Mouse (Mus musculus) heart, adult 2 months (tissue): Measurements from ENCODE around the gene Ap1b1. TPM values are rescaled to one million over a fixed set of nuclear protein-coding genes. Genes with fewer than 3 reads are reported as not detected.

ENCODE experiments used
- DNase-seq, 2 experiments: peaks; one replicate each; pipeline ENCODE4 v3.0.0; 2021
- H3K27ac ChIP-seq: fragments of 200-600 bp; 2 replicates; pipeline ENCODE4 v1.8.1; 2022
- H3K27me3 ChIP-seq: fragments of 200-500 bp; 2 replicates; pipeline ENCODE4 v1.6.1; 2012; ENCODE audit warnings: mild to moderate bottlenecking, low read length, inconsistent platforms, mixed read lengths; ENCODE audit not compliant: control insufficient read depth, insufficient read depth
- H3K36me3 ChIP-seq: fragments of 200-500 bp; 2 replicates; pipeline ENCODE4 v1.6.1; 2012; ENCODE audit warnings: low read length, inconsistent platforms; ENCODE audit not compliant: control insufficient read depth, insufficient read depth
- H3K4me1 ChIP-seq: fragments of 200-500 bp; 2 replicates; pipeline ENCODE4 v1.6.1; 2011; ENCODE audit warnings: low read length; ENCODE audit not compliant: control insufficient read depth, insufficient read depth
- H3K4me3 ChIP-seq: fragments of 200-600 bp; 2 replicates; pipeline ENCODE4 v1.8.1; 2022
- H3K79me2 ChIP-seq: fragments of 200-500 bp; replicated peaks from 2 replicates; pipeline ENCODE4 v1.6.1; 2012; ENCODE audit warnings: mild to moderate bottlenecking, inconsistent platforms, low read length, moderate library complexity, mixed read lengths; ENCODE audit not compliant: control insufficient read depth, insufficient read depth
- H3K9ac ChIP-seq: fragments of 200-500 bp; 2 replicates; pipeline ENCODE4 v1.6.1; 2012; ENCODE audit warnings: low read depth, mild to moderate bottlenecking, control low read depth, inconsistent platforms, low read length, mixed read lengths
- CTCF ChIP-seq: fragments of 200-600 bp; IDR thresholded peaks from 2 replicates; pipeline ENCODE4 v1.8.1; 2022; ENCODE audit warnings: antibody characterized with exemption, mild to moderate bottlenecking, moderate library complexity
- EP300 ChIP-seq: fragments of 200-500 bp; IDR thresholded peaks from 2 replicates; pipeline ENCODE4 v1.6.1; 2011; ENCODE audit warnings: low read depth, low read length, control low read depth; ENCODE audit not compliant: insufficient read depth
- POLR2A ChIP-seq: fragments of 200-500 bp; IDR thresholded peaks from 2 replicates; pipeline ENCODE4 v1.6.1; 2011; ENCODE audit warnings: mild to moderate bottlenecking, low read depth, low read length, control low read depth; ENCODE audit not compliant: insufficient read depth
- WGBS: fragments of 180-500 bp; shearing (Covaris S2); methylation state at CpG from one replicate; pipeline ENCODE4 v1.1.7; 2018; 5-methylcytosine and 5-hydroxymethylcytosine counted together
- intact Hi-C: fragments of 180-260 bp; cut with DNase I; formaldehyde crosslinking; loops from one replicate; pipeline ENCODE4 v1.15.1; 2025
- polyA plus RNA-seq: library from polyadenylated mRNA; depleted of rRNA; stranded (reverse); fragments of >200 nt; gene quantifications from 2 replicates; pipeline ENCODE4 v1.2.3, GENCODE M21; 2012
- total RNA-seq, 2 experiments: library from RNA; stranded (reverse); gene quantifications; 2 replicates each; pipeline ENCODE4 v1.2.3; 2021

Ap1b1 gene
- total and polyA plus RNA-seq, 3 experiments: 48.1 to 64.2 (median 48.6) TPM

DNA sequence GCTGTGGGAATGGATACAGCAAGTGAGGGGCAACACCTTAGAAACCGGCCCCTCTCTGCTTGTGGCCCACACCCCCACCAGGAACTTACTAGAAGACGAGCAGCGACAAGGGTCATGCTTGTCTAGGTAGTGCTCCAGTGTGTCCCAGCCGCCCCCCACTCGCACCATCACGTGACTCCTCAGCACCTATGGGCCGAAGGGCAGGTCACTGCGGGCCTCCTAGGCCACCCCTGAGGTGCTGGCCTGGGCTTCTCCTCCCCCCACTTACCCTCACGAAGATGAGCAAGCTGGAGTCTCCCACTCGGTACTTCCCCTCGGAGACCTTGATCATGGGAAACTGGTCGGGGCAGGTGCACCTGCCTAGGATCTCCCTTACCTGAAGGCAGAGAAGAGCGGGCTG, 75.7 kb downstream of the Ap1b1 start:
- H3K27me3 ChIP-seq: no peaks in the 10 kb centered on the region
- H3K36me3 ChIP-seq: no peaks in the 10 kb centered on the region
- intact Hi-C loops: no loop called here
- TF ChIP-seq POLR2A (no peak), EP300 (no peak)
- peaks cover 17% of the 10 kb centered on the region for H3K4me1 ChIP-seq
- H3K4me3 ChIP-seq: peak overlapping the region; percentile 33
- peak overlapping the region; percentile 62 for H3K27ac ChIP-seq
- no peaks in the 10 kb centered on the region for H3K79me2 ChIP-seq
- H3K9ac ChIP-seq: peak overlapping the region; percentile 42
- WGBS: 61% methylated on average over 13 of the region's 13 CpGs
- DNase-seq: no peak

DNA sequence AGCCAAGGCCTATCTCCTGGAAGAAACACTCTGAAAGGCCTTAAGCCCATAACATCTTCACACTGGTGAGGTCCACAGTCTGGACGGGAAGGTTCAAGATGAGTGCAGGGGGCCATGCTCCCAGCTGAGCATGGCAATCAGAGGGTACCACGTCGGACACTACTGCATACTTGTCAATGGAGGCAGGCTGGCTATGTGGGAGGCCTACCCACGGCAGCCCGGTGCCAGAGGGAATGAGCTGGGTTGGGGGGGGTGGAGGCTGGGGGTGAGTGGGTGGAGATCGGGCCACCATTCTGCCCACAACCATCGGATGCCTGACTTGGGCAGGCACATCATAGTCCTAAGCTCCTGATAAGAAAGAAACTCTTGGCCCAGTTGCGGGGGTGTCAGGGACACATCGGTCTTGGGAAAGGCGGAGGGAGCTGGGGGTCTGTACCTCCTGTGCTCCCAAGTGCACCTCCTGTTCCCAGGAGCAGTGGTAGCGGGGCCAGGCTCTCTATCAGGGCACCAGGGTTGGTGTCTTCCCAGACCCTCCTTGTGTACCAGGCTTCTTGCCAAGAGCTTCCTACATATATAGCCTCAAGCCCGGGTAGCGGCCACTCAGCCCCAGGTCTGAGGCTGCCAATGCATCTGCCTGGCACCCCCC, 76.4 kb downstream of the Ap1b1 start:
- intact Hi-C loops: no loop called here
- Histone ChIP-seq H3K4me1 (peaks cover 17% of the 10 kb centered on the region), H3K36me3 (no peaks in the 10 kb centered on the region), H3K9ac (no peak overlapping the region), H3K27ac (no peak overlapping the region), H3K4me3 (no peak overlapping the region), H3K79me2 (no peaks in the 10 kb centered on the region), H3K27me3 (no peaks in the 10 kb centered on the region)
- 69% methylated on average over 13 of the region's 13 CpGs for WGBS
- TF ChIP-seq POLR2A (no peak), CTCF (no peak), EP300 (no peak)
- DNase-seq: no peak

DNA sequence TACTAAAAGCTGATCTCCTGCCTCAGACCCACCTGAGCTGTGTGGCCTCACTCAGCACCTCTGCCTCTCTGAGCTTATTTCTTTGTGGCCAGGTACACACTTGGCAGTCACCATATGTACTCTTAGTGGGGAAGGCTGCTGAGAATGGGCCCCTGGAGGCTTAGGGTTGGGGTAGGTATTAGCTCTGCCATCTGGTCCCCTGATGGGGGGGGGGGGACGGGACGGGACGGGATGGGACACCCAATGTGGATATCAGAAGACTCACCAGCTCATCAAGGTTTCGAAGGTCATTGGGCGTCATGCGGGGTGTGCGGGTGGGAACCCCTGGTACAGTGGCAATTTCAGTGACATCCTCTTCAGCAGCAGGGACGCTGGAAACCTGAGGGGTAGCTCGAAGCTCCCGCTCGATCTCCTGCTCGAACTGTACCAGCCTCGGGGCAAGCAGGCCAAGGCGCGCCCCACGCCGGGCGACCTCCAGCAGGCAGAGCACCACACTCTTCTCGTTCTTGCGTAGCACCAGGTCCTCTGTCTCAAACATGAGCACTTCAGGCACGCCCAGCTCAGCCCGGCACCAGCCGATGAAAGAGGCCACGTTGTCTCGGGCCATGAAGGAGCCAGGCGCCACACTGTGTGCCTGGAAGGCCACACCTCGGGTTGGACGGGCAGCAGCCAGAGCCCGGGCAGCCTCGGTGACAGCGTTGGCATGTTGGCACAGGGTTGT, 77.1 kb downstream of the Ap1b1 start:
- H3K4me3 ChIP-seq: peak overlapping the region; percentile 83
- no peaks in the 10 kb centered on the region for H3K27me3 ChIP-seq
- TF ChIP-seq CTCF (no peak), POLR2A (no peak), EP300 (no peak)
- no peaks in the 10 kb centered on the region for H3K36me3 ChIP-seq
- H3K9ac ChIP-seq: peak overlapping the region; percentile 80
- 65% methylated on average over 31 of the region's 31 CpGs for WGBS
- intact Hi-C loops: loop anchor here (2.0 kb wide), 2 partner anchors 35 to 77 kb away; partner anchors contain the start of genes Ap1b1, Ewsr1 and Rhbdd3
- no peaks in the 10 kb centered on the region for H3K79me2 ChIP-seq
- H3K4me1 ChIP-seq: peaks cover 17% of the 10 kb centered on the region
- H3K27ac ChIP-seq: peak overlapping the region; percentile 82; the same call in 1 of the 2 replicates
- DNase-seq: no peak

DNA sequence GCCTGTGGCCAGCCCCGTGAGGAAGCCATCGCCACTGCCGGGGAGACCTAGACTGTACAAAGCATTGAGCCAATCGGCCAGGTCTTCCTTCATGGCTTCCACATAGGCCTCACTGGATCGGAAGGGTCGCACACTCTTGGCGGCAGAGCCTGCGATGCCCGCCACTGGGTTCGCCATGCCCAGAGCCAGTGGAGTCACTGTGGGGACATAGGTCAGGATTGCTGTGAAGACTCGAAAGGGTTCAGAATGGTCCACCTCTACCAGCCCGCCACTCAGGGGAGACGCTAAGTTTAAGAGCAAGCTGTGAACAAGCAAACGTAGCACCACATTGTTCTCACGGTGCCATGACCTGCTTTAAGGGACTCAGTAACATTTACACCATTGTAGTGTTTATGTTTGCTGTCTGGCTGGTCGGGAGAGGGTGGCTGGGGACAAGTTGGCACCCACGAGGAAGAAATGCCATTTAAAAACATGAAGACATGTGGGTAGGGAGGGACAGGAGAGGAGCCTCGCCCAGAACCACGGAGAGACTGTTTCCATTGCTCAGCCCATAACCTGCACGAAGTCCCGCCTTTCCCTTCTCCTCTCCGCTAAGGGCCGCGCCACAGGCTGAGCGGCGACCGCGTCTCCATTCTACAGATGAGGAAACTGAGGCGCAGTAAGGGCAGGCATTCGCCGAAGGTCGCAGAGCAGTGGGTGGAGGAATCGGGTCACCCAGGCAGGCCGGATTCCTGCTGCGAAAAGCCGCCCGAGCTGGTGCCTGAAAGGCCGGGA, 77.8 kb downstream of the Ap1b1 start:
- peak overlapping the region; percentile 83 for H3K4me3 ChIP-seq
- TF ChIP-seq EP300 (no peak), POLR2A (no peak), CTCF (no peak)
- 15% methylated on average over 38 of the region's 38 CpGs for WGBS
- peaks cover 11% of the 10 kb centered on the region for H3K4me1 ChIP-seq
- no peaks in the 10 kb centered on the region for H3K27me3 ChIP-seq
- peak overlapping the region; percentile 82 for H3K27ac ChIP-seq
- no peaks in the 10 kb centered on the region for H3K36me3 ChIP-seq
- peak overlapping the region; percentile 80 for H3K9ac ChIP-seq
- H3K79me2 ChIP-seq: no peaks in the 10 kb centered on the region
- intact Hi-C loops: loop anchor here (1.0 to 2.0 kb wide), 3 partner anchors 34 to 78 kb away; partner anchors contain the start of genes Ap1b1, Ewsr1 and Rhbdd3
- peak; percentile 41 to 50 for DNase-seq

DNA sequence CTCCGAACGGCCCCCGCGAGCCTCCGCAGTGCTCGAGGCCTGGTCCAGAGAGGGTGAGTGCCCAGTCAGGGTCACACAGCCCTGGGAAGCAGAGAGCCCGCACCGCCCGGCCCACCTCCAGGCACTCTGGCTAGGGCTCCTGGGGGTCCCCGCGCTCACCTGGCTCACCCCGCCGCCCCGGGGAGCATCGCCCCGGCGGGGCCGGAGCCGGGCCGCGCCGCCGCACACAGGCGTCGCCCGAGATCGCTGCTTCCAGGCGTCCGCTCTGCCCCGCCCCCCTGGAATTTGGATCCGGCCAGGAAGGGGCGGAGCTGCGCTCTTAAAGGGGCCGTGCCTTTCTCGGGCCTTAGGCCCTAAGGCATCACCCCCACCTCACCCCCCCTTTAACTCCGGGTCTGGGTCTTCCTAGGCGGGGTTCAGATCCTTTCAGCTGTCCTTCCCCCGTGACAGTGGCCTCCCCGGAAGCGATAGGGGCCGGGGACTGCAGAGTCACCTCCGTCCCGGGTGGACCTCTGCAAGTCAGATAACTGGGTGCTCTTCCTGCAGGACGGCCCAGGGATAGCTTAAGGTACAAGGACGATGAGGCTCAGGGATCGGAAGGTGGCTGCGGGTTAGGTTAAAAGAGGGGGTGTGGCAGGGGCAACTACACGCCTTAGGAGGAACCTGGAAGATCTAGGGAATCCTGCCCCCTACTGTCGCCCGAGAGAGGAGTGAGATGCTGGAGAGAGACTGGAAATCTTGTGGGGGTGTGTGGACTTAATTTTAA, 78.6 kb downstream of the Ap1b1 start, which contains the start of gene Gas2l1:
Gas2l1 (minus strand) TSS at position 272 of the 766 bp plus-strand sequence.
- Histone ChIP-seq H3K36me3 (no peaks in the 10 kb centered on the region), H3K27ac (peak within 1 kb of the TSS; percentile 82), H3K27me3 (no peaks in the 10 kb centered on the region), H3K4me3 (peak within 1 kb of the TSS; percentile 83), H3K4me1 (peaks cover 7% of the 10 kb centered on the region), H3K9ac (peak within 1 kb of the TSS; percentile 80), H3K79me2 (no peaks in the 10 kb centered on the region)
- peak; percentile 93 to 98 for DNase-seq
- intact Hi-C loops: loop anchor here (1.0 to 2.0 kb wide), 3 partner anchors 34 to 78 kb away; partner anchors contain the start of genes Ap1b1, Ewsr1 and Rhbdd3
- TF ChIP-seq EP300 (peak; percentile 61; the same call in 1 of the 2 replicates), POLR2A (peak; percentile 45; the same call in 1 of the 2 replicates), CTCF (peak; percentile 82)
- under 1% methylated on average over 50 of the region's 50 CpGs for WGBS
